Mouse (Mus musculus) liver, adult 2 months (tissue): Measurements from ENCODE around the gene Vwa5b2. TPM values are rescaled to one million over a fixed set of nuclear protein-coding genes. Genes with fewer than 3 reads are reported as not detected.

ENCODE experiments used
- DNase-seq: peaks from one replicate; pipeline ENCODE4 v3.0.0-alpha.2; 2011; ENCODE audit warnings: low read depth, low spot score; ENCODE audit errors: extremely low read depth
- H3K27ac ChIP-seq: fragments of 200-500 bp; replicated peaks from 2 replicates; pipeline ENCODE4 v1.5.1; 2012; ENCODE audit warnings: low read depth, mild to moderate bottlenecking, control low read depth, inconsistent platforms, low read length; ENCODE audit not compliant: insufficient read depth
- H3K27me3 ChIP-seq: fragments of 200-500 bp; 2 replicates; pipeline ENCODE4 v1.6.1; 2012; ENCODE audit warnings: mild to moderate bottlenecking, moderate library complexity, low read length, inconsistent platforms; ENCODE audit not compliant: control insufficient read depth, insufficient read depth
- H3K36me3 ChIP-seq: fragments of 200-500 bp; 2 replicates; pipeline ENCODE4 v1.6.1; 2012; ENCODE audit warnings: low read length, inconsistent platforms; ENCODE audit not compliant: control insufficient read depth, insufficient read depth
- H3K4me1 ChIP-seq: fragments of 200-500 bp; 2 replicates; pipeline ENCODE4 v1.6.1; 2011; ENCODE audit warnings: low read length; ENCODE audit not compliant: control insufficient read depth, insufficient read depth
- H3K4me3 ChIP-seq: fragments of 200-500 bp; 2 replicates; pipeline ENCODE4 v1.5.1; 2011; ENCODE audit warnings: low read depth, mild to moderate bottlenecking, control low read depth, low read length, moderate library complexity; ENCODE audit not compliant: insufficient read depth
- H3K79me2 ChIP-seq: fragments of 200-500 bp; 2 replicates; pipeline ENCODE4 v1.6.1; 2012; ENCODE audit warnings: inconsistent platforms, mild to moderate bottlenecking, low read length, moderate library complexity; ENCODE audit not compliant: control insufficient read depth, insufficient read depth
- H3K9ac ChIP-seq: fragments of 200-500 bp; 2 replicates; pipeline ENCODE4 v1.6.1; 2012; ENCODE audit warnings: low read depth, mild to moderate bottlenecking, control low read depth, inconsistent platforms, low read length
- CTCF ChIP-seq: fragments of 200-500 bp; IDR thresholded peaks from 2 replicates; pipeline ENCODE4 v1.5.1; 2011; ENCODE audit warnings: low read depth, low read length, control low read depth
- POLR2A ChIP-seq: fragments of 200-500 bp; IDR thresholded peaks from 2 replicates; pipeline ENCODE4 v1.6.1; 2011; ENCODE audit warnings: low read length, control low read depth; ENCODE audit not compliant: insufficient read depth; ENCODE audit errors: extremely low read depth
- WGBS: fragments of 180-500 bp; shearing (Covaris S2); methylation state at CpG from one replicate; pipeline ENCODE4 v1.1.7; 2018; 5-methylcytosine and 5-hydroxymethylcytosine counted together
- polyA plus RNA-seq: library from polyadenylated mRNA; depleted of rRNA; stranded (reverse); fragments of >200 nt; gene quantifications from 2 replicates; pipeline ENCODE4 v1.2.3, GENCODE M21; 2012; rRNA removed
- total RNA-seq: library from RNA; depleted of rRNA; stranded (reverse); fragments of >200 nt; gene quantifications from 2 replicates; pipeline ENCODE4 v1.2.3, GENCODE M21; 2014; rRNA removed

Gene Vwa5b2
- not detected in 2 replicates for total RNA-seq
- not detected in 2 replicates for polyA plus RNA-seq

GRCm38 (mm10) chr16:20589366-20589938, at the start of gene Vwa5b2:
Gene Vwa5b2, plus strand, starts transcription at chr16:20589471.
- H3K36me3 ChIP-seq = no peaks in the 10 kb centered on the region
- no peak for DNase-seq
- WGBS = 6% methylated on average over 24 of the region's 24 CpGs
- H3K27ac ChIP-seq = no peak within 1 kb of the TSS
- no peak for TF ChIP-seq CTCF
- TF ChIP-seq POLR2A = no peak
- no peak within 1 kb of the TSS for H3K9ac ChIP-seq
- no peak within 1 kb of the TSS; the same call in 1 of the 2 replicates for H3K4me3 ChIP-seq
- H3K4me1 ChIP-seq = no peaks in the 10 kb centered on the region
- no peaks in the 10 kb centered on the region for H3K79me2 ChIP-seq
- peaks cover 28% of the 10 kb centered on the region for H3K27me3 ChIP-seq

GRCm38 (mm10) chr16:20539649-20540048, 49.6 kb upstream of the Vwa5b2 start:
- no peak overlapping the region for H3K9ac ChIP-seq
- H3K36me3 ChIP-seq = peaks cover 44% of the 10 kb centered on the region
- 81% methylated on average over 3 of the region's 3 CpGs for WGBS
- peaks cover 11% of the 10 kb centered on the region for H3K4me1 ChIP-seq
- DNase-seq = no peak
- no peak for TF ChIP-seq CTCF
- TF ChIP-seq POLR2A = no peak
- H3K27ac ChIP-seq = no peak overlapping the region; the same call in 1 of the 2 replicates
- no peaks in the 10 kb centered on the region for H3K27me3 ChIP-seq
- H3K79me2 ChIP-seq = peaks cover 12% of the 10 kb centered on the region; the same call in 1 of the 2 replicates
- H3K4me3 ChIP-seq = no peak overlapping the region

DNA sequence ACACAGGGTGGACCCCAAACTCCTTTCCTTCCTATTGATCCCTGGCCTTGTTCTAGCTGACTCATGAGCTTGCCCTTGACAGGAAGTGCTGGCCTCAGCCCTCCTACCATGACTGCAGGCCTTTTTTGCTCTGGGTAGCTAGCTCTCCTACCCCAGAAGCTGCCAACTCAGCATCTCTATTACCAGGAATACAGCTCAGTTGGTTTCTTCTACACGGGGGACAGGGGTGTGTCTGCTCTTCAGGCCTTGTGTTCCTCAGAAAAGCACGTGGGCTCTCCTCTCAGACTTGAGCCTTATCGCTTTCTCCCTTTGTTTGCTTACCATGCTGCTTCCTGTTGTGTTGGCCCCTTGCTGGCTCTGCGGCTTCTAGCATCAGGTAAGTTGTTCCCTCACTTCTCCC, 48.8 kb upstream of the Vwa5b2 start:
- Histone ChIP-seq H3K4me1 (peaks cover 11% of the 10 kb centered on the region), H3K36me3 (peaks cover 49% of the 10 kb centered on the region), H3K4me3 (no peak overlapping the region), H3K79me2 (peaks cover 12% of the 10 kb centered on the region; the same call in 1 of the 2 replicates), H3K27me3 (no peaks in the 10 kb centered on the region), H3K9ac (no peak overlapping the region), H3K27ac (no peak overlapping the region)
- TF ChIP-seq CTCF (no peak), POLR2A (no peak)
- 71% methylated on average over 4 of the region's 4 CpGs for WGBS
- no peak for DNase-seq

GRCm38 (mm10) chr16:20545696-20546095, 43.6 kb upstream of the Vwa5b2 start:
- Histone ChIP-seq H3K4me1 (peaks cover 10% of the 10 kb centered on the region), H3K27ac (no peak overlapping the region), H3K27me3 (no peaks in the 10 kb centered on the region), H3K79me2 (peaks cover 12% of the 10 kb centered on the region; the same call in 1 of the 2 replicates), H3K9ac (no peak overlapping the region), H3K36me3 (peaks cover 35% of the 10 kb centered on the region; the same call in 1 of the 2 replicates), H3K4me3 (no peak overlapping the region)
- 92% methylated on average over 10 of the region's 10 CpGs for WGBS
- no peak for DNase-seq
- TF ChIP-seq POLR2A (no peak), CTCF (no peak)

- TF ChIP-seq POLR2A (no peak), CTCF (no peak)
- Histone ChIP-seq H3K4me3 (no peak overlapping the region), H3K79me2 (peaks cover 12% of the 10 kb centered on the region; the same call in 1 of the 2 replicates), H3K4me1 (peaks cover 10% of the 10 kb centered on the region), H3K9ac (no peak overlapping the region), H3K27me3 (no peaks in the 10 kb centered on the region), H3K36me3 (peaks cover 39% of the 10 kb centered on the region), H3K27ac (peak overlapping the region; percentile 15)
- 25% methylated on average over 5 of the region's 5 CpGs for WGBS
- DNase-seq = peak; percentile 48
These were observed 41.8 kb upstream of the Vwa5b2 start for GRCm38 (mm10) chr16:20547423-20547822.
